Mouse (Mus musculus) CD8-positive naive resting alpha-beta T cell, adult 2 months (primary cell): ENCODE data around the gene Mras.

Experiments used
- DNase-seq, 2 experiments: peaks; one replicate each; pipeline ENCODE4 v3.0.0; 2022; ENCODE audit warnings: low read depth in 2 of 2, low spot score in 2 of 2

The Mras gene

GRCm38 (mm10) chr9:99416809-99417208 lies 20.4 kb downstream of the Mras start:
- no peak for DNase-seq

GRCm38 (mm10) chr9:99411785-99412184 lies 25.4 kb downstream of the Mras start:
- no peak for DNase-seq

DNA sequence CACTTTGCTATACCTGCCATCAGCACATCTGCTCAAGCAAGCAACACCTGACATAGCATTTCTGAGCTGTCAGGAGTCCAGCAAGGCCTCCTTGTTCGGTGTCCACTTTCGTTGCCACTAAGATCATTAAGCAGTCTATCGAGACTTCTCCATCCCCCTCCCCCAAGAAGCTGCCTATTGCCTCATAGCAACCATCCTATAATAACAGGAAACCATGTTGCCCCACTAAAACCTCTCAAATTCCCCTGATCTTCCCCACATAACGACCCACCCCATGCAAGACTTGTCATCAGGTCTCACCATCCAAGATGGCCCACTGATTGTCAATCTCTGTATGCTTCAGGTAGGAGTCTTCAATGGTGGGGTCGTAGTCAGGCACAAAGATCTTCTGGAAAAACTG lies 26.1 kb downstream of the Mras start:
- no peak for DNase-seq

DNA sequence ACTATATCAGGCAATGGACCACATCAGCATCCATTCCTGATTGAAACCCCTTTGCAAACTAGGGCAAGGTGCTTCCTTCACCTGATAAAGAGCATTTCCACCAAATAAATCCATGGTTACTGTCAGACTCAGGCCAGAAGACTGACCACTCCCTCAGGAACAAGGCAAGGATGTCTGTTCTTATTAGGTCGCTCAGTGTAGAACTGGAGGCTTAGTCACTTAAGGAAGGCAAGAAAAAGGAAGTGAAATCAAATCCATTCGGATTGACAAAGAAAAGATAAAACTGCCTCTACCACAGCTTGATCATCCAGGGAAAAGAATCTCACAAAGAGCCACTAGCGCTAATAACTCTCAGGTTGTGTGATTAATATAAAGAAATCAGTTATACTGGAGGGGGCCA lies 27.9 kb downstream of the Mras start:
- no peak for DNase-seq

GRCm38 (mm10) chr9:99401288-99401974 lies 35.8 kb downstream of the Mras start:
- no peak for DNase-seq

GRCm38 (mm10) chr9:99400781-99401180 lies 36.4 kb downstream of the Mras start:
- no peak for DNase-seq

DNA sequence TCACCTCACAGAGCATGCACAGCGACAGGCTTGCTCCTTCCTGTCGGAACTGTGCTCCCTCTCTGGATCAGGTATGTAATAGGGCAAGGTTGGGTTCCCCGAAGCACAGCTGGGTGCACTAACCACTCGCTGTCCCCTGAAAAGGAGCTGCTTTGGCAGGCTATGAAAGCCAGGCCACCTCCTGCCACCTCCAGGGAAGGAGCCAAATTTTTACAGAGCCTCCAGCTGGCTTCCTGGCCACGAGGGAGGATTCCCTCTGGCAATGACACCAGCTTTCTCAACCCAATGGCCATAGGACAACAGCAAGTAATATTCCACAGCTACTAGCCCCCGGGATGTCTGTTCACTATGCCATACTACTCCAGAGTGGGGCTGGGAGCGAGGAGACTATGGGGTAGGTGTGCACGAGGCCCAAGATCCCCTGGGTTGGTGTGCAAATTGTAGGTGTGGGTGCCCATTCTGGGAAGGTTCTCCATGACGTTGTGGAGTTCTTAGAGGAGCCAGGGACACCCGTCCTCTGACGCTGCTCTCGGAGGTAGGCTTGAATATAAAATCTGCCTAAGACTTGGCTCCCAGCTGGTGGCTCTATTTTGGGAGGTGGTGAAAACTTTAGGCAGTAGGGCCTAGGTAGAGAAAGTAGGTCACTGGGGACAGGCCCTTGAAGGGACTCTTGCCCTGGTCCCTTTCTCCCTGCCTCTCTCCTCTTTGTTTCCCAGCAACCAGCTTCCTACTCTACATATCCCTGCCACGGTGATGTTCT lies 39.9 kb downstream of the Mras start:
- DNase-seq = no peak

- no peak for DNase-seq
Observed at GRCm38 (mm10) chr9:99394366-99394765, 42.8 kb downstream of the Mras start.

DNA sequence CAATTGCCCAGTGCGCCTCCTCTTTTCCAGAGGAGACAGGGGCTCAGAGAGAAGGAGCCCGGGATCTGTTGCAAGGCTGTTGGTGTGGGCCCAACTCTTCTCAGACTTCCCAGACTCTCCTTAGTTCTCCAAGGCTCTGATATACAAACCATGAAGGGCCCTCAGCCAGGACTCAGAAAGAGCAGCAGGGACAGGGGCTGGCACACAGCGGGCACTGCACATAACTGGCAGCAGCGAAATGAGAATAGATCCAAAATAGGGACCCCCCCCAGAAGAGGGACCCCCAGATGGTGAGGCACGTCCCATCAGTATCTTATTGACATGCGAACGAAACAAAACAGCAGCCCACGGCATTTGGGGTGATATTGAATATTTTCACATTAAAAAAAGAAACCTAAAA lies 44.0 kb downstream of the Mras start:
- no peak for DNase-seq

DNA sequence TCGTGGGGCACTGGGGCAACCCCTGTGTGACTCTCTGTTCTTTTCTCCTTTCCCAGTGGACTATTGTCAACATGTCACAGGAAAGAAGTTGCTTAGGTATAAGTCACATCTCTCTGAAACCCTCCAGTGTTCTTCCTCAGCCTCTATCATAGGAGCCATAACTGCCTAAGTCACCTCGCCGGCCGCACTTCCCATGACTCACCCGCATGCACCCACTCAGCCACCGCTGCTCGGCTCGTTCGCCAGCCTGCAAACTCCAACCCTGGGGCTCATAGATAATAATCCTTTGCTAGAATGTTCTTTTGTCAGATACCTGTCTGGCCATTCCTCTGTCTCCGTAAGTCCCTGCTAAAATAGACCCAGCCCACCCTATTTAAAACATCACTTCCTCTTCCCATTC lies 45.6 kb downstream of the Mras start:
- DNase-seq = no peak

- no peak for DNase-seq
Observed at GRCm38 (mm10) chr9:99390716-99391115, 46.5 kb downstream of the Mras start.

GRCm38 (mm10) chr9:99390201-99390600 lies 47.0 kb downstream of the Mras start:
- DNase-seq = no peak

DNA sequence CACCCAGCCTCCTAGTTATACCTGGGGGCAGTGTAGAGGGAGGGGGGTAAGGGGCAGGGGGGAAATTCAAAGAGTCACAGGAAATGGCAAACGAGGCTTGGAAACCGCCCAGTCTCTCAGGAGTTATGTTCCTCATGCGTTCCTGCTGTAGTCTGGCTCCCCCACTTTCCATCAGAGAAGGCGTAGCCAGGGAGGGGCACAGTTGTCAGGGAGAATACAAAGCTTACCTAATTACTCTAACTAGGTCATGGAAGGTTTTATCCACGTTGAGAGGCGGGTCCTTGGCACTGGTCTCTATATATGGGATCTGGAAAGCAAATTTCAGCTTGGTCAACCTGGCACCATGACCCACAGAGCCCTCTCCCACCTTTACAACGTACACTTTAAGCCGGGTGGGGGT lies 47.7 kb downstream of the Mras start:
- DNase-seq = no peak

DNA sequence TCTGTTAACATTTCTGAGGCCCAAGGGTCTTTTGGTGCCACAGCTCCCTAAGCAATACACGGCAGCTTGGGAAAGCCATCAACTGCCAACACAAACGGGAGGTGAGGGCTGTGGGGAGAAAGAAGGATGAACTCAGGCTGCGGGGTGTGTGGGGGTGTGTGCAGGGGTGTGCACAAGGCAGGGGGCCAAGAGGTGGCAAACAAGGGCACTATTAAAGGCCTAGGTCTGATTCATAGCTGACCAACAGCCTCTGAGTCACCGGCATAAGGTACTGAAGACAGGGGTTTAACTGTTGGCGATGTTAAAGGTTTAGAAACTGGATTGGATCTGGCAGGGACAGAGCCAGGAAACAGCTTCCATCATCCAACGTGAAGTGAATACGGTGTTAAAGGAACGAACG lies 48.3 kb downstream of the Mras start:
- no peak for DNase-seq

- DNase-seq = no peak
Observed at GRCm38 (mm10) chr9:99388078-99388477, 49.1 kb downstream of the Mras start.

DNA sequence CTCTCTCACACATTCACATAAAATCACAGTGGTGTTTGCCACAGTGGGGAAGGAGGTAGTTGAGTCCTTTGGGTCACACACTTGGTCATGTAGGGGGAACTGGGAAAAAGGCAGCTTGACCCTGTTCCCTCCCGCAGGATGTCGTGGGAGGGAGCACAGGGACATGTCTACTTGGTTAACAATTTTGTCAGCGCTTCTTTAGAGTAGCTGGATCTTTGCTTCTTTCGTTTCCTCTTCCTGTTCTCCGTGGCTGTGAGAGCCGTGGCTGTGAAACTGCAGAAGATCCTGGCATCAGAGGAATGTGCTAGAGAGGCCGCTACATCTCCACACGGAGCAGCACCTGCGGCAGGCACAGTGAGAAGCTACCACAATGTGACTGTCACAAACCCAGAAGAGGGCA lies 54.6 kb downstream of the Mras start:
- no peak for DNase-seq

DNA sequence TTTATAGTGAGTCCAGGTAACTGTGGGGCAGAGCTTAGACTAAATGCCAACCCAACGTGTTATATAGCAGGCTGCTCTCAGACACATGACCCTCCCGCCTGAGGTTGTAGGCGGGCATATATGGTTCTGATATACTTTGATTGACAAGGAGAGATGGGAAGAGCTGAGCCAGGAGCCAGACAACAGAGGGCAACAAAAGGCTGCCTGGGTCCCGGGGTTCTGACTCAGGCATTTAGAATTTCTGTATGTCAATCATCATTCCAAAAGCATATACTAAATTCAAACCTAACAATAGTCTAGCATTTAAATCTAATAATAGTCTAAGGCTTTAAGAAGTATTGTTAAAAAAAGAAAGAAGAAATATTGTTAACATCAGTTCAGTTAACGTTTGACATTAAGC lies 58.0 kb downstream of the Mras start:
- DNase-seq = no peak

- DNase-seq = peak; percentile 27 to 31
Observed at GRCm38 (mm10) chr9:99376591-99377418, 60.4 kb downstream of the Mras start.

- DNase-seq = no peak
Observed at GRCm38 (mm10) chr9:99368431-99368830, 68.8 kb downstream of the Mras start.

- DNase-seq = no peak
Observed at GRCm38 (mm10) chr9:99365906-99366305, 71.3 kb downstream of the Mras start.

DNA sequence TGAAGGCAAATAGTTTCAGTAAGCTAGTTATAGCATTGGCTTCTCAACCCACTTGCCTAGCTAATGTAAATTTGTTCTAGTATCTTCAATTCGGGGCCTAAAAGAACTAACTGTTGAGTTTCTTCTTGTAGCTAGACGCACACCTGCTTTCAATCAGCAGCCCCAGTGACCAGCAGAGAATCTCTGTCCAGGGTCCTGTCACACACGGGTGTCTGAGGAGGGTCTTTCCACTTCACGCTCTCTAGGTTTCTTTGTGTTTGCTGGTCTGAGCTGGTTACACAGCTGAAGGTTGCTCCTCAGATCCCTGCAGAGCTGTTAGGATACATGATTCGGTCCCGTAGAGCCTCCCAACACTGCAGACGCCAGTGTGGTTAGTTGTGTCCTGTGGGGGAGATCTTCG lies 74.1 kb downstream of the Mras start:
- no peak for DNase-seq

DNA sequence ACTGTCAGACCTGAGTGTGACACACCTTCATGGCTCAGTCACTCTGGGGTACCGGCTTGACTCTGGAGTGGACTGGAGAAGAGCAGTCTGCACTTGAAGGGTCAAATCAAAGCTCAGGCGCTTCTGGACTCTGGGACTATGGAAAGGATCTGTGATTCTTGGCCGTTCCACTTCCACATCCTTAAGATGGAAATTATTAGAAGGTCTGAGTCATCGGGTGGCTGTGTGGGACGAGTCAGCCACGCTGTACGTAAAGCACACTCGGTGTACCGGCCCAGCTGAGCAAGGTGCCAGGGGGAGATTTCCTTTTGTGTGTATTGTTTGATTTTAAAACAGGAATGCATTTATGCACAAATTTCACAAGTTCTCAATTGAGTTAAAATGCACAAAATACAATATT lies 75.2 kb downstream of the Mras start:
- DNase-seq = no peak
